Mouse (Mus musculus): ENCODE results near the gene Pxn.

Pxn gene

DNA sequence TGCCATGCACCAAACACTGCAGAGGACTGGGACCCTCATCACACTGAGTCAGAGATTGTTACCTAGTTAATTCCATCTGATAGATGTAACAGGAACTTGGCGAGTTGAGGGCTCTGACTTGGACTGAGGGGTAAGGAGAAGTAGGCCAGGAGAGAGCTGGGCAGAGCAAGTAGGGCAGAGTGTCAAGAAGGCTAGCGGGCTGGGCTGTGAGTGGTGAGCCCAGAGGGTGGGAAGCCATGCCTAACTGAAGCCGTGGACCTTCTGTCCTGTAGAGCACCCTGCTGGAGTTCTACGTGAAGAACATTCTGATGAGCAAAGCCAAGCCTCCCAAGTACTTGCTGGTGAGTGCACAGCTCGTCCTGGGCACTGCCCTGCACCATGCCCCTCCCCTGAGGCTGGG, 72.9 kb downstream of the Pxn start:
- DNase-seq (ENCODE audit: low spot score in 2 of 2): no peak

DNA sequence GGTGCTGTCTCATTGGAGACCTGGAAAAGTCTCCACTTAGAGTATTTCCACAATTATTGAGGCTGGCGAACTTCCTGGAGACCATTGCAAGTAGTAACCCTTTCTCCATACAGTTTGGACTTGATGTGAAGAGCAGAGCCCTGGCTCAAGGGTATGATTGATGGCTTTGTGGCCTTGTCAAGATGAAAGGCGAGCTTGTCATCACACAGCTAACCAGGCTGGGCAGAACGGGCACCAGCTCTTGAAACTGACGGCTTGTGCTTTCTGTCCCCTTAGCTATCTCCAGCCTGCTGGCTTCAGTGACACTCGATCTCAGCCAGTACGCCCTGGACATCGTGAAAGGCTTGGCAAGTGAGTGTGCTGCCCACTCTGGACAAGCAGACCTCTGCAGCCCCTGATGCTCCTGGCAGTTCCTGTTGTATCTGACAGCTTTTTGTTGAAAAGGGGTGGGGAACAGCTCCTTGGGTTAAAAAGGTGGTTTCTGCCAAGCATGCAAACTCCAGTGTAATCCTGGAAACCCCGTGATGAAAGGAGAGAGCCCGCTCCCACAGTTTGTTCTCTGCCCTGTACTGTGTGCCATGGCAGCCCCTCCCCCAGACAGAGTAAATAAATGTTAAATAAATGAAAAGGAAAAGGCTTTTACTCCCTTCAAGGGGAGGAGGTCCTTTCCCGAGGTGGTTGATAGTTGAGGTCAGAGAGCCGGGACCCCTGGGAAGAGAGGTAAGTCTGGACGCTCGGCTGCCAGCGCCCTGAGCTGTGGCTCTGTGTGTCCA, 73.9 kb downstream of the Pxn start:
- DNase-seq (ENCODE audit: low spot score in 2 of 2): no peak

DNA sequence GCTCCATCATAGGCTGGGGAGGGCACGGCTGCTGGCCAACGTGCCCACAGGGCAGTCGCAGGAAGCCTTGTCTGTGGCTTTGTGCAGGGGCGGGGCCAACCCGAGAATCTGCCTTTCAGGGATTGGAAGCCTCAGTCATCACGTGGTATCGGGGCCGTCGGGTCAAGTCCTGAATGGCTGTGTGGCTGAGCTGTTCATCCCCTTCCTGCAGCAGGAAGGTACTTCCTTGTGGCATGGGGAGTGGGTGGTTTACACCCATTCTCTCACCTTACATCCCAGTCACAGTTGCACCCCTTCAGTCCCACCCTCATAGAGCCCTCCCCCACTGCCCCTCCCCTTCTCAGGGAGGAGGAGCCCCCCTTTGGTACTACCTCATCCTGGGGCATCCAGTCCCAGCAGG, 75.2 kb downstream of the Pxn start:
- DNase-seq (ENCODE audit: low spot score in 2 of 2): no peak

DNA sequence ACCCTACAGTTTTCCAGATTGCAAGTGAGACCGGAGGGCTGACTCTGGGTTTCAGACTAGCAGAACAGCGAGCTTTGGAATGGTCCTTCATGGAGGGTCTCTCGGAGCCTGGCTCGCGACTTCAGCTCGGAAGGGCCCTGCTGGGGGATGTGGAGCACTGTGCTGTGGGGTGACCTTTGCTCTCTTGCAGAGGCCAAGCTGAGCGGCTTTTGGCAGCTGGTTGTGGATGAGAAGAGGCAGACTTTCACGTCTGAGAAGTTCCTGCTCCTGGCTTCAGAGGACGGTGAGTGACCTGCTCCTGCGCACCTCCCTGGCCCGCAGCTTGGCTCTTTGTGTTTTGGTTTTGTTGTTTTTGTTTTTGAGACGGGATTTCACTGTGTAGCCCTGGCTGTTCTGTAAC, 79.1 kb downstream of the Pxn start:
- no peak for DNase-seq (ENCODE audit: low spot score in 2 of 2)

DNA sequence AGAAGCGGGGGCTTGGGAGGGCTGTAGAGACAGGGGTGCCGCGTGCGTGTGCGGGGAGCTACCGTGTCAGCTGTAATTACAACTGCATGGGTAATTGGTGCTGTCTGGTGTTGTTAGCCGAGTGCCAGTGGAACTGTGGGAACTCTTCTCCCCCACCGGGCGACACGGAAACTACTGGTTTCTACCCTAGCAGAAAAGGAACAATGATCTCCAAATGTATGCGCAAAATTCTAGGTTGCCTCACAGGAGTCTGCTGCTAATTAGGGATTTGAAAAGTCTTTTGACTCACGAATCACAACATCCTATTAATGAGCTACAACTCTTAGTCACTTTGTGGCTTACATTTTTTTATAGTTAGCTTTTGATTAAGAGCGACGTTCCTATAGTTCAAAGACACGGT, 79.7 kb downstream of the Pxn start:
- no peak for DNase-seq (ENCODE audit: low spot score in 2 of 2)

DNA sequence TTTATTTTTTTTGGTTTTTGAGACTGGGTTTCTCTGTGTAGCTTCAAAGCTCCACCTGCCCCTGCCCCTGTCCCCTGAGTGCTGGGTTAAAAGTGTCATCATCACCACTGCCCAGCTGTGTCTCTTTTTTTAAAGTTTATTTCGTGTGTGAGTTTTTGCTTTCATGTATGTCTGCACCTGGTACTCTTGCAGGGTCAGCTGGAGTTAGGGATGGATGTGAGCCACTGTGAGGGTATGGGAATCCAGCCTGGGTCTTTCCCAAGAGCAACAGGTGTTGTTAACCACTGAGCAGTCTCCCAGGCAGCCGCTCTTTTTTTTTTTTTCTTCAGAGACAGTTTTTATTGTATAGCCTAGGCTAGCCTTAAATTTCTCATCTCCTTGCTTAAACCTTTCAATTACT, 80.3 kb downstream of the Pxn start:
- no peak for DNase-seq (ENCODE audit: low spot score in 2 of 2)

DNA sequence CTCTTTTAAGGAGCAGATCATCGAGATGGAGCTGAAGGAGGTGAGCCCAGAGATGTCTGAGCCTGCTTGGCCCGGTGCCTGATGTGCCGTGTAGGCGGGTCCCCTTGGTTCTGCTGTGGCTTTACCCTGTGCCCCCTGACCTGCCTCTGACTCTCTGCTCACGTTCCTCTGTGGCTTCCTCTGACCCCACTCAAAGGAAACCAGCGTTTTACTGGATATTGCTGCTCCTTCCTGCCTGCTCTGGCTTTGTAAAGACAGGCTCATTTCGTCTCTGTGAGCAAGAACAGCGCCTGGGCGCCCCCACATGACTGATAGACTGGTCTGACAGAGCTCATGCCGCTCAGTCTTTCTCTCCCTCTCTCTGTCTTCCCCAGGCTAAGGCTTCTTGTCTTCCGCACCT, 84.6 kb downstream of the Pxn start:
- no peak for DNase-seq (ENCODE audit: low spot score in 2 of 2)

DNA sequence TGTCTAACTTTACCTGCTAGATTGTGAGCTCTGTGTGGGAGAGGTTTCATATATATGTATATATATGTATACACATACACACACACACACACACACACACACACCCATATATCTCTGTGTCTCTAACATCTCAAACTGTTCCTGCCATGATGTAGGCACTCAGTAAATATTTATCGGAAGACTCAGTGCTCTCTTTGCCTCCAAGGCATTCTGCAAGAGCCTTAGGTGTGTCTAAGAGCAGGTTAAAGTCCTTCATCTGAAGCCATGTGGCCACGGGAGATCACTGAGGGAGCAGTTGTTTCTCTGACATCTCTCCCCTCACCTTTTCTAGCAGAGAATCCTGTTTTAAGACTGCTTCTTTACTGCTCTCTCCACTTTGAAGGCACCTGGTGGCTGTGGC, 85.0 kb downstream of the Pxn start:
- no peak for DNase-seq (ENCODE audit: low spot score in 2 of 2)

DNA sequence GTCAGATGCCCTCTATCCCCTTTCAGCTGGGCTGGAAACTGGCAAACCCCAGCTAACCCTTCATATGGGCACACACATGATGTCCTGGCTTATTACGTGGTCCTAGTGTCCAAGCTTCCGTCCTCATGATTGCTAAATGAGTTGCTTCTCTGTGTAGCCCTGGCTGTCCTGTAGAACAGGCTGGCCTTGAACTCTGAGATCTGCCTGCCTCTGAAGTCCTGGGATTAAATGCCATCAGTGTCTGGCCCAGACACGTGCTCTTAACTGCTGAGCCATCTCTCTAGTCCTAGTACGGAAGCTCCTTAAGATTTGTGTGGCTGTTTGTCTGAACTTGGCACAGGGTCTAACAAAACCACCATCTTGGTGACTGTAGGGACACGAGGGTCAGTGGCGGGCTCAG, 97.1 kb downstream of the Pxn start:
- DNase-seq (ENCODE audit: low spot score in 2 of 2): no peak

All from urinary bladder, adult 18-20 months (tissue).